Mouse (Mus musculus): ENCODE data around the gene Hoxc11. TPM values are rescaled to one million over a fixed set of nuclear protein-coding genes. Genes with fewer than 3 reads are reported as not detected.

The Hoxc11 gene
- polyA plus RNA-seq, 1 experiment from 2014 or later = 1.8 TPM

GRCm38 (mm10) chr15:102979936-102980335, 25.7 kb downstream of the Hoxc11 start:
- H3K9me3 ChIP-seq (replicated peaks; ENCODE audit: low read length) = no peaks in the 10 kb centered on the region
- peak overlapping the region; percentile 97; the same call in 1 of the 2 replicates for H3K9ac ChIP-seq (ENCODE audit: low read depth, low read length)
- TF ChIP-seq CTCF (IDR thresholded peaks at IDR 0.05; ENCODE audit: low read depth) = no peak
- no peaks in the 10 kb centered on the region for H3K27me3 ChIP-seq (ENCODE audit: insufficient read depth, low read length)
- no peak for ATAC-seq (replicated peaks; ENCODE audit: low FRiP score, low read depth)
- peak overlapping the region; percentile 90 for H3K4me2 ChIP-seq (ENCODE audit: low read length)
- WGBS = 4% methylated on average over 1 of the region's 1 CpGs
- no peak for DNase-seq (ENCODE audit: low spot score)
- peak overlapping the region; percentile 77 for H3K4me3 ChIP-seq (replicated peaks; ENCODE audit: low read depth, low read length)
- H3K27ac ChIP-seq = peak overlapping the region; percentile 96; the same call in 1 of the 2 replicates
- H3K36me3 ChIP-seq (ENCODE audit: insufficient read depth, low read length) = no peaks in the 10 kb centered on the region
- peaks cover 19% of the 10 kb centered on the region for H3K4me1 ChIP-seq (replicated peaks; ENCODE audit: insufficient read depth, low read length)

- Histone ChIP-seq H3K36me3 (ENCODE audit: insufficient read depth, low read length) (no peaks in the 10 kb centered on the region), H3K9ac (ENCODE audit: low read depth, low read length) (peak overlapping the region; percentile 97; the same call in 1 of the 2 replicates), H3K27ac (peak overlapping the region; percentile 96), H3K4me1 (replicated peaks; ENCODE audit: insufficient read depth, low read length) (peaks cover 20% of the 10 kb centered on the region), H3K4me2 (ENCODE audit: low read length) (peak overlapping the region; percentile 90), H3K4me3 (replicated peaks; ENCODE audit: low read depth, low read length) (peak overlapping the region; percentile 77), H3K9me3 (replicated peaks; ENCODE audit: low read length) (no peaks in the 10 kb centered on the region), H3K27me3 (ENCODE audit: insufficient read depth, low read length) (no peaks in the 10 kb centered on the region)
- no peak for TF ChIP-seq CTCF (IDR thresholded peaks at IDR 0.05; ENCODE audit: low read depth)
- no peak for DNase-seq (ENCODE audit: low spot score)
- no peak for ATAC-seq (replicated peaks; ENCODE audit: low FRiP score, low read depth)
- 7% methylated on average over 11 of the region's 11 CpGs for WGBS
Measured at GRCm38 (mm10) chr15:102980352-102980751, 26.1 kb downstream of the Hoxc11 start.

GRCm38 (mm10) chr15:102980912-102981311, 26.7 kb downstream of the Hoxc11 start:
- peak overlapping the region; percentile 96 for H3K27ac ChIP-seq
- no peaks in the 10 kb centered on the region for H3K36me3 ChIP-seq (ENCODE audit: insufficient read depth, low read length)
- H3K4me3 ChIP-seq (replicated peaks; ENCODE audit: low read depth, low read length) = peak overlapping the region; percentile 77
- peaks cover 20% of the 10 kb centered on the region for H3K4me1 ChIP-seq (replicated peaks; ENCODE audit: insufficient read depth, low read length)
- WGBS = 1% methylated on average over 14 of the region's 14 CpGs
- DNase-seq (ENCODE audit: low spot score) = peak; percentile 83
- H3K9me3 ChIP-seq (replicated peaks; ENCODE audit: low read length) = no peaks in the 10 kb centered on the region
- H3K4me2 ChIP-seq (ENCODE audit: low read length) = peak overlapping the region; percentile 90
- ATAC-seq (replicated peaks; ENCODE audit: low FRiP score, low read depth) = no peak
- TF ChIP-seq CTCF (IDR thresholded peaks at IDR 0.05; ENCODE audit: low read depth) = no peak
- H3K9ac ChIP-seq (ENCODE audit: low read depth, low read length) = peak overlapping the region; percentile 97
- H3K27me3 ChIP-seq (ENCODE audit: insufficient read depth, low read length) = no peaks in the 10 kb centered on the region

- under 1% methylated on average over 88 of the region's 88 CpGs for WGBS
- Histone ChIP-seq H3K9ac (ENCODE audit: low read depth, low read length) (peak overlapping the region; percentile 97), H3K27ac (peak overlapping the region; percentile 96), H3K4me2 (ENCODE audit: low read length) (peak overlapping the region; percentile 90), H3K9me3 (replicated peaks; ENCODE audit: low read length) (no peaks in the 10 kb centered on the region), H3K36me3 (ENCODE audit: insufficient read depth, low read length) (no peaks in the 10 kb centered on the region), H3K4me3 (replicated peaks; ENCODE audit: low read depth, low read length) (peak overlapping the region; percentile 77), H3K27me3 (ENCODE audit: insufficient read depth, low read length) (no peaks in the 10 kb centered on the region), H3K4me1 (replicated peaks; ENCODE audit: insufficient read depth, low read length) (peaks cover 20% of the 10 kb centered on the region)
- no peak for TF ChIP-seq CTCF (IDR thresholded peaks at IDR 0.05; ENCODE audit: low read depth)
- ATAC-seq (replicated peaks; ENCODE audit: low FRiP score, low read depth) (0 out of 2 replicates have a peak, but pooled peaks have one; percentile 9), DNase-seq (ENCODE audit: low spot score) (peak; percentile 92)
Measured at GRCm38 (mm10) chr15:102981379-102982288, 27.4 kb downstream of the Hoxc11 start.

GRCm38 (mm10) chr15:102983716-102984115, 29.5 kb downstream of the Hoxc11 start:
- ATAC-seq (replicated peaks; ENCODE audit: low FRiP score, low read depth) (no peak), DNase-seq (ENCODE audit: low spot score) (no peak)
- Histone ChIP-seq H3K9ac (ENCODE audit: low read depth, low read length) (peak overlapping the region; percentile 97; the same call in 1 of the 2 replicates), H3K4me3 (replicated peaks; ENCODE audit: low read depth, low read length) (peak overlapping the region; percentile 77), H3K36me3 (ENCODE audit: insufficient read depth, low read length) (no peaks in the 10 kb centered on the region), H3K27me3 (ENCODE audit: insufficient read depth, low read length) (no peaks in the 10 kb centered on the region), H3K4me1 (replicated peaks; ENCODE audit: insufficient read depth, low read length) (peaks cover 12% of the 10 kb centered on the region), H3K9me3 (replicated peaks; ENCODE audit: low read length) (no peaks in the 10 kb centered on the region), H3K4me2 (ENCODE audit: low read length) (peak overlapping the region; percentile 90), H3K27ac (peak overlapping the region; percentile 67)
- TF ChIP-seq CTCF (IDR thresholded peaks at IDR 0.05; ENCODE audit: low read depth) = no peak
- WGBS = 14% methylated on average over 12 of the region's 12 CpGs

- WGBS = 26% methylated on average over 10 of the region's 10 CpGs
- H3K4me1 ChIP-seq (replicated peaks; ENCODE audit: insufficient read depth, low read length) = peaks cover 6% of the 10 kb centered on the region; the same call in 1 of the 2 replicates
- H3K27ac ChIP-seq = no peak overlapping the region
- TF ChIP-seq CTCF (IDR thresholded peaks at IDR 0.05; ENCODE audit: low read depth) = no peak
- peak overlapping the region; percentile 40; the same call in 1 of the 2 replicates for H3K9ac ChIP-seq (ENCODE audit: low read depth, low read length)
- H3K9me3 ChIP-seq (replicated peaks; ENCODE audit: low read length) = no peaks in the 10 kb centered on the region
- no peaks in the 10 kb centered on the region for H3K36me3 ChIP-seq (ENCODE audit: insufficient read depth, low read length)
- ATAC-seq (replicated peaks; ENCODE audit: low FRiP score, low read depth) (no peak), DNase-seq (ENCODE audit: low spot score) (no peak)
- H3K4me3 ChIP-seq (replicated peaks; ENCODE audit: low read depth, low read length) = no peak overlapping the region
- no peaks in the 10 kb centered on the region for H3K27me3 ChIP-seq (ENCODE audit: insufficient read depth, low read length)
- H3K4me2 ChIP-seq (ENCODE audit: low read length) = peak overlapping the region; percentile 90
Measured at GRCm38 (mm10) chr15:102984521-102984920, 30.3 kb downstream of the Hoxc11 start.

Data from kidney, postnatal 0 days (tissue).